Mouse (Mus musculus) myocyte (in vitro differentiated cells): ENCODE results near the gene Idh3a. TPM values are rescaled to one million over a fixed set of nuclear protein-coding genes. Genes with fewer than 3 reads are reported as not detected.

Experiments
- H3K27me3 ChIP-seq: one replicate; pipeline ENCODE4 v1.6.1; 2011; ENCODE audit not compliant: control insufficient read depth, insufficient read depth, insufficient read length
- H3K36me3 ChIP-seq: one replicate; pipeline ENCODE4 v1.6.1; 2011; ENCODE audit not compliant: control insufficient read depth, insufficient read depth
- H3K4me2 ChIP-seq: one replicate; pipeline ENCODE4 v1.6.1; 2011; ENCODE audit warnings: low read depth, control low read depth
- H3K4me3 ChIP-seq: one replicate; pipeline ENCODE4 v1.5.1; 2011; ENCODE audit warnings: mild to moderate bottlenecking, control low read depth, moderate library complexity
- H3K79me2 ChIP-seq: one replicate; pipeline ENCODE4 v1.6.1; 2011; ENCODE audit not compliant: control insufficient read depth, insufficient read depth
- H3ac ChIP-seq: one replicate; pipeline ENCODE4 v1.6.1; 2011; ENCODE audit not compliant: control insufficient read depth, insufficient read length
- CEBPB ChIP-seq: IDR thresholded peaks from 2 replicates; pipeline ENCODE4 v1.6.1; 2011; ENCODE audit warnings: mild to moderate bottlenecking, moderate library complexity; ENCODE audit not compliant: poor library complexity, insufficient read depth, severe bottlenecking
- E2F4 ChIP-seq: IDR thresholded peaks from one replicate; pipeline ENCODE4 v1.6.1; 2011; ENCODE audit warnings: mild to moderate bottlenecking, control low read depth, moderate library complexity; ENCODE audit not compliant: insufficient read depth
- MAX ChIP-seq: IDR thresholded peaks from one replicate; pipeline ENCODE4 v1.6.1; 2011; ENCODE audit warnings: low read depth, mild to moderate bottlenecking, control low read depth
- MYOD1 ChIP-seq, 3 experiments: IDR thresholded peaks; one replicate each; pipeline ENCODE4 v1.6.1; 2011; ENCODE audit warnings: control low read depth in 2 of 3, low read depth in 2 of 3, mild to moderate bottlenecking in 2 of 3, moderate library complexity in 1 of 3; ENCODE audit not compliant: insufficient read length in 2 of 3, control insufficient read depth in 1 of 3
- MYOG ChIP-seq, 3 experiments: IDR thresholded peaks; one replicate each; pipeline ENCODE4 v1.6.1; 2011; ENCODE audit warnings: control low read depth in 2 of 3, low read depth in 2 of 3, mild to moderate bottlenecking in 2 of 3; ENCODE audit not compliant: insufficient read length in 2 of 3, control insufficient read depth in 1 of 3, insufficient read depth in 1 of 3
- POLR2A ChIP-seq: IDR thresholded peaks from one replicate; pipeline ENCODE4 v1.6.1; 2011; ENCODE audit warnings: low read depth, mild to moderate bottlenecking, control low read depth, moderate library complexity; ENCODE audit not compliant: insufficient read length
- POLR2AphosphoS2 ChIP-seq: IDR thresholded peaks from one replicate; pipeline ENCODE4 v1.6.1; 2011; ENCODE audit warnings: low read depth, control low read depth; ENCODE audit not compliant: insufficient read length
- REST ChIP-seq: IDR thresholded peaks from one replicate; pipeline ENCODE4 v1.6.1; 2011; ENCODE audit warnings: mild to moderate bottlenecking, control low read depth, moderate library complexity; ENCODE audit not compliant: insufficient read depth, insufficient read length
- SRF ChIP-seq: IDR thresholded peaks from one replicate; pipeline ENCODE4 v1.6.1; 2011; ENCODE audit warnings: low read depth; ENCODE audit not compliant: control insufficient read depth, insufficient read length
- TCF12 ChIP-seq: IDR thresholded peaks from one replicate; pipeline ENCODE4 v1.6.1; 2011; ENCODE audit warnings: mild to moderate bottlenecking, control low read depth; ENCODE audit not compliant: poor library complexity, insufficient read depth, severe bottlenecking
- TCF3 ChIP-seq: IDR thresholded peaks from one replicate; pipeline ENCODE4 v1.6.1; 2011; ENCODE audit warnings: low read depth, control low read depth; ENCODE audit not compliant: insufficient read length
- USF1 ChIP-seq: IDR thresholded peaks from one replicate; pipeline ENCODE4 v1.6.1; 2011; ENCODE audit warnings: low read depth, mild to moderate bottlenecking, control low read depth, moderate library complexity
- polyA plus RNA-seq: library from polyadenylated mRNA; unstranded; fragments of >200 nt; fragmentation: generic; extraction: Trizol; gene quantifications from one replicate; pipeline ENCODE4 v1.2.1, GENCODE M21; 2012; ENCODE audit warnings: missing spikeins

Gene Idh3a
- polyA plus RNA-seq, 1 experiment, result 88.5 TPM

DNA sequence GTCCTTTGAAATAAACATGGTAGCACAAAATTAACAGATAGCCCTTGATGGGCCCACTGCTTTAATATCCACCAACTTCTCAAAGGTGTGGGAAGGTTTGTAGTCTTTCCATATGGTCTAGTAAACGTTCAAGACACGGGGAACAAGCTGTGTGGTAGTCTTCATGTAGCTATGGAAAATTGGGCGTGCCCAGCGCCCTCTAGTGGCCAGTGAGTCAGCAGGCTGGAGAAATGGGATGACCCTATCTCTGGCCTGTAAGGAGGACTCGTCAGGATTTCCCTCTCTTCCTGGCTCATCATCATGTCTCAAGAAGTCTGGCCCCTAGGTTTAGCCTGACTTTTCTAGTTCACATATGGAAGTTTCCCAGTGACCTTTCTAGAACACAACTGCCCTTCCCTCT is 38.6 kb upstream of the Idh3a start:
- H3K4me2 ChIP-seq, result no peak overlapping the region
- H3K27me3 ChIP-seq, result no peaks in the 10 kb centered on the region
- H3K4me3 ChIP-seq, result no peak overlapping the region
- H3K79me2 ChIP-seq, result no peaks in the 10 kb centered on the region
- no peak overlapping the region for H3ac ChIP-seq
- H3K36me3 ChIP-seq, result no peaks in the 10 kb centered on the region
- TF ChIP-seq TCF3 (no peak), MYOD1 (IDR thresholded peaks at IDR 0.05; ENCODE audit: control insufficient read depth in 1 of 3, insufficient read length in 2 of 3, low read depth in 2 of 3) (no peak), MYOG (IDR thresholded peaks at IDR 0.05; ENCODE audit: control insufficient read depth in 1 of 3, insufficient read depth in 1 of 3, insufficient read length in 2 of 3, low read depth in 2 of 3) (no peak), E2F4 (no peak), SRF (no peak), USF1 (no peak), POLR2A (no peak), TCF12 (no peak), REST (no peak), CEBPB (no peak), POLR2AphosphoS2 (no peak), MAX (no peak)

DNA sequence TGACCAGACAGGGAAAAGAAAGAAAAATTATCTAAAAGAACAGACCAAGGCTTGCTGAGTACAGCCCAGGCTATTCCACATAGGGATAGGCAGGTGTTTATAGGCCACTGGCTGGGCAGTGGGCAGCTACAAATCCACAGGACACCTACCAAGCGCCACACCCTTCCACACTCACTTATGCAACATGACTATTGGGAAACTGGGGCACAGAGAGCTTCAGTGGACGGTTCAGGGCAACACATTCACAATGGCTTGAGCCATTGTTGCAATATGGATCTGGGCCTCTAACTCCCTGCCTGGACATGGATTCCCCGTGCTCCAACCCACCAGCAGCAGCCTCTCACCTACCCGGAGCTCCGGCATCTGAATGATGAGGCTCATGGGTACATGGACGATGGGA is 36.7 kb upstream of the Idh3a start:
- TF ChIP-seq SRF, result no peak
- no peak for TF ChIP-seq TCF12
- TF ChIP-seq CEBPB, result no peak
- TF ChIP-seq USF1, result no peak
- TF ChIP-seq MAX, result no peak
- TF ChIP-seq TCF3, result no peak
- TF ChIP-seq POLR2AphosphoS2, result no peak
- TF ChIP-seq E2F4, result no peak
- TF ChIP-seq REST, result no peak
- TF ChIP-seq MYOD1 (IDR thresholded peaks at IDR 0.05; ENCODE audit: control insufficient read depth in 1 of 3, insufficient read length in 2 of 3, low read depth in 2 of 3), result no peak
- TF ChIP-seq POLR2A, result no peak
- TF ChIP-seq MYOG (IDR thresholded peaks at IDR 0.05; ENCODE audit: control insufficient read depth in 1 of 3, insufficient read depth in 1 of 3, insufficient read length in 2 of 3, low read depth in 2 of 3), result no peak
- no peak overlapping the region for H3K4me2 ChIP-seq
- no peak overlapping the region for H3ac ChIP-seq

DNA sequence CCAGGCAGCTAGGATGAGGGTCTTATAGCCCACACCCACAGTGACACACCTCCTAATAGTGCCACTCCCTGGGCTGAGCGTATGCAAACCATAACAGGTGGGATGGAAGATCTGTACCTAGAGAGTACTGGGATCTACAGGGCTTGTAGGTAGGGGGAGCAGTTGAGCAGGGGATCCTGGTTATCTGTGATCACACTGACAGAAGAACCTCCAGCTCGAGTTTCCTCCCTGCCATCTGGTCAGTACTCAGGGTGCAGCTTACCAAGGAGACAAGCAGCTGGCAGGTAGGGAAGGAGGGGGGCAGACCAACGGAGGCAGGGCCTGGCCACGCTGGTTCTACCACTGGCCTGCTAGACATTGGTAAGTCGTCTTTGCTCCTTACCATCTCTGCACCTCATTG is 33.7 kb upstream of the Idh3a start:
- Histone ChIP-seq H3K27me3 (peaks cover 6% of the 10 kb centered on the region), H3ac (no peak overlapping the region), H3K79me2 (no peaks in the 10 kb centered on the region), H3K4me2 (no peak overlapping the region), H3K4me3 (no peak overlapping the region), H3K36me3 (no peaks in the 10 kb centered on the region)
- TF ChIP-seq CEBPB (no peak), POLR2AphosphoS2 (no peak)

More for the DNA sequence above, 36.7 kb upstream of the Idh3a start:
- Histone ChIP-seq H3K4me3 (no peak overlapping the region), H3K79me2 (no peaks in the 10 kb centered on the region), H3K27me3 (no peaks in the 10 kb centered on the region), H3K36me3 (no peaks in the 10 kb centered on the region)

DNA sequence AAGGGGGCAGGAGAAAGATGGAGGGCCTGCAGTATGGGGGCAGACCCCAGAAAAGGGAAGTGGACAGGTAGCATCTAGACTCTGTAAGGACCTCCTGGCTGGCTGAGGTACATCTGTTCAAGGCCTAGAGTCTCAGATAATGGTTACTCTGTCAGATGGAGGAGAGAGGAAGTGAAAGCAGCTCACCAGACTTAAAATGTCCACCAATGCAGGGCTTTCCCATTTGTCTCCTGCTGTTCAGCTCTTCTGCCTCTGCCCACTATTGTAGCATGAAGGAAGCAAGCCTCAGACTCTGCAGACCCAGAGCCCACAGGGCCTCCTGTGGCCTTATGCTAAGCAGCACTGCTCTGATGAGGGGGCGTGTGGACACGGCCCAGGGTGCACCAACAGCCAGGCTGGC is 31.1 kb upstream of the Idh3a start:
- TF ChIP-seq POLR2AphosphoS2 (no peak), MYOG (IDR thresholded peaks at IDR 0.05; ENCODE audit: control insufficient read depth in 1 of 3, insufficient read depth in 1 of 3, insufficient read length in 2 of 3, low read depth in 2 of 3) (no peak), CEBPB (no peak), USF1 (no peak), TCF12 (no peak), REST (no peak), E2F4 (no peak), MYOD1 (IDR thresholded peaks at IDR 0.05; ENCODE audit: control insufficient read depth in 1 of 3, insufficient read length in 2 of 3, low read depth in 2 of 3) (no peak), POLR2A (no peak), MAX (no peak), TCF3 (no peak), SRF (no peak)
- Histone ChIP-seq H3ac (no peak overlapping the region), H3K4me3 (no peak overlapping the region), H3K79me2 (no peaks in the 10 kb centered on the region), H3K4me2 (no peak overlapping the region), H3K36me3 (no peaks in the 10 kb centered on the region), H3K27me3 (peaks cover 6% of the 10 kb centered on the region)

DNA sequence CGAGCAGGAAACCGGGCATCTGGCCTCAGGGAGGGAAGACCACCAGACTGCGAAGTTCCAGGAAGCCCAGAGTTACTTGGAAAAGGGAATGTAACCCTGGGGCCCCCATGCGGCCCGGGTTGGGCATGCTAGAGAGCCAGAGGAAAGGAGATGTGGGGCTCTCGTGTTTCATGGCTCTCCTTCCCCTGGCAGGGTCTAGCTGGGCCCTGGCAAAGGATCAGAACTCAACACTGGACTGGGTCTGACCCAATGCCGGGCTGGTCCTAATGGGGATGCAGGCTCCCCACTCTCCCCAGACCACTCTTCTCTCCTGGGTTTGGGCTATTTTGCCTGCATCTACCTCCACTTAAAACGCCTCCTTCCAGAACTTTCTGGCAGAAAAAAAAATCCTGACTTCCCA is 27.4 kb upstream of the Idh3a start:
- Histone ChIP-seq H3K79me2 (no peaks in the 10 kb centered on the region), H3K27me3 (peaks cover 12% of the 10 kb centered on the region), H3K4me2 (no peak overlapping the region), H3K36me3 (no peaks in the 10 kb centered on the region), H3ac (no peak overlapping the region), H3K4me3 (no peak overlapping the region)
- TF ChIP-seq MAX (no peak), POLR2A (no peak), CEBPB (no peak), USF1 (no peak), REST (no peak), TCF3 (no peak), TCF12 (no peak), SRF (no peak), MYOD1 (IDR thresholded peaks at IDR 0.05; ENCODE audit: control insufficient read depth in 1 of 3, insufficient read length in 2 of 3, low read depth in 2 of 3) (no peak)
